Mouse (Mus musculus): ENCODE results near the gene Ptchd3. TPM values are rescaled to one million over a fixed set of nuclear protein-coding genes. Genes with fewer than 3 reads are reported as not detected.

The Ptchd3 gene
- not detected in 2 replicates for polyA plus RNA-seq (2014; fragmentation: Nextera tagmentation; extraction: Ambion mirVana)

- ATAC-seq (ENCODE audit: insufficient read depth, low FRiP score, low TSS enrichment): no peak
- WGBS: 65% methylated on average over 18 of the region's 18 CpGs
- H3K4me3 ChIP-seq (ENCODE audit: low read depth, low read length): no peak within 1 kb of the TSS
- H3K36me3 ChIP-seq (ENCODE audit: control insufficient read depth, insufficient read depth, low read length): no peaks in the 10 kb centered on the region
- no peaks in the 10 kb centered on the region for H3K27me3 ChIP-seq (ENCODE audit: control insufficient read depth, insufficient read depth, low read length)
- no peaks in the 10 kb centered on the region for H3K4me1 ChIP-seq (ENCODE audit: control insufficient read depth, insufficient read depth, low read length)
- H3K9ac ChIP-seq (ENCODE audit: low read length): no peak within 1 kb of the TSS
- H3K9me3 ChIP-seq (ENCODE audit: control insufficient read depth, low read length): no peaks in the 10 kb centered on the region
- no peak within 1 kb of the TSS for H3K4me2 ChIP-seq (ENCODE audit: low read depth)
- no peak for DNase-seq (ENCODE audit: low spot score)
- no peak within 1 kb of the TSS for H3K27ac ChIP-seq (ENCODE audit: low read depth, low read length)
These were observed at the start of gene Ptchd3 for GRCm38 (mm10) chr11:121829947-121830346. Gene Ptchd3 (plus strand): TSS chr11:121830247.

- Histone ChIP-seq H3K4me3 (ENCODE audit: low read depth, low read length) (no peak overlapping the region), H3K4me2 (ENCODE audit: low read depth) (no peak overlapping the region)
These were observed 48.2 kb upstream of the Ptchd3 start for GRCm38 (mm10) chr11:121781831-121782230.

GRCm38 (mm10) chr11:121787456-121787855 is 42.6 kb upstream of the Ptchd3 start:
- no peak for ATAC-seq (ENCODE audit: insufficient read depth, low FRiP score, low TSS enrichment)
- no peak overlapping the region for H3K27ac ChIP-seq (ENCODE audit: low read depth, low read length)

More at GRCm38 (mm10) chr11:121781831-121782230, 48.2 kb upstream of the Ptchd3 start:
- no peaks in the 10 kb centered on the region for H3K9me3 ChIP-seq (ENCODE audit: control insufficient read depth, low read length)
- DNase-seq (ENCODE audit: low spot score) (no peak), ATAC-seq (ENCODE audit: insufficient read depth, low FRiP score, low TSS enrichment) (no peak)
- H3K27ac ChIP-seq (ENCODE audit: low read depth, low read length): no peak overlapping the region
- WGBS: 94% methylated on average over 1 of the region's 1 CpGs
- H3K36me3 ChIP-seq (ENCODE audit: control insufficient read depth, insufficient read depth, low read length): no peaks in the 10 kb centered on the region
- H3K4me1 ChIP-seq (ENCODE audit: control insufficient read depth, insufficient read depth, low read length): no peaks in the 10 kb centered on the region
- H3K9ac ChIP-seq (ENCODE audit: low read length): no peak overlapping the region
- no peaks in the 10 kb centered on the region for H3K27me3 ChIP-seq (ENCODE audit: control insufficient read depth, insufficient read depth, low read length)

GRCm38 (mm10) chr11:121789566-121789965 is 40.5 kb upstream of the Ptchd3 start:
- H3K27ac ChIP-seq (ENCODE audit: low read depth, low read length): no peak overlapping the region
- no peaks in the 10 kb centered on the region for H3K27me3 ChIP-seq (ENCODE audit: control insufficient read depth, insufficient read depth, low read length)
- DNase-seq (ENCODE audit: low spot score) (no peak), ATAC-seq (ENCODE audit: insufficient read depth, low FRiP score, low TSS enrichment) (no peak)
- 84% methylated on average over 3 of the region's 3 CpGs for WGBS
- H3K9ac ChIP-seq (ENCODE audit: low read length): no peak overlapping the region
- no peak overlapping the region for H3K4me2 ChIP-seq (ENCODE audit: low read depth)
- H3K36me3 ChIP-seq (ENCODE audit: control insufficient read depth, insufficient read depth, low read length): no peaks in the 10 kb centered on the region
- H3K9me3 ChIP-seq (ENCODE audit: control insufficient read depth, low read length): no peaks in the 10 kb centered on the region
- no peak overlapping the region for H3K4me3 ChIP-seq (ENCODE audit: low read depth, low read length)
- no peaks in the 10 kb centered on the region for H3K4me1 ChIP-seq (ENCODE audit: control insufficient read depth, insufficient read depth, low read length)

More at GRCm38 (mm10) chr11:121787456-121787855, 42.6 kb upstream of the Ptchd3 start:
- Histone ChIP-seq H3K4me2 (ENCODE audit: low read depth) (no peak overlapping the region), H3K9ac (ENCODE audit: low read length) (no peak overlapping the region), H3K27me3 (ENCODE audit: control insufficient read depth, insufficient read depth, low read length) (no peaks in the 10 kb centered on the region), H3K4me3 (ENCODE audit: low read depth, low read length) (no peak overlapping the region), H3K9me3 (ENCODE audit: control insufficient read depth, low read length) (no peaks in the 10 kb centered on the region), H3K4me1 (ENCODE audit: control insufficient read depth, insufficient read depth, low read length) (no peaks in the 10 kb centered on the region), H3K36me3 (ENCODE audit: control insufficient read depth, insufficient read depth, low read length) (no peaks in the 10 kb centered on the region)
- DNase-seq (ENCODE audit: low spot score): no peak

GRCm38 (mm10) chr11:121790671-121791094 is 39.4 kb upstream of the Ptchd3 start:
- Histone ChIP-seq H3K9ac (ENCODE audit: low read length) (no peak overlapping the region), H3K4me2 (ENCODE audit: low read depth) (no peak overlapping the region), H3K27me3 (ENCODE audit: control insufficient read depth, insufficient read depth, low read length) (no peaks in the 10 kb centered on the region), H3K4me3 (ENCODE audit: low read depth, low read length) (no peak overlapping the region), H3K27ac (ENCODE audit: low read depth, low read length) (no peak overlapping the region), H3K9me3 (ENCODE audit: control insufficient read depth, low read length) (no peaks in the 10 kb centered on the region), H3K4me1 (ENCODE audit: control insufficient read depth, insufficient read depth, low read length) (no peaks in the 10 kb centered on the region), H3K36me3 (ENCODE audit: control insufficient read depth, insufficient read depth, low read length) (no peaks in the 10 kb centered on the region)
- 97% methylated on average over 2 of the region's 2 CpGs for WGBS
- DNase-seq (ENCODE audit: low spot score): no peak
- no peak for ATAC-seq (ENCODE audit: insufficient read depth, low FRiP score, low TSS enrichment)

- H3K9ac ChIP-seq (ENCODE audit: low read length): no peak overlapping the region
- H3K9me3 ChIP-seq (ENCODE audit: control insufficient read depth, low read length): no peaks in the 10 kb centered on the region
- H3K4me3 ChIP-seq (ENCODE audit: low read depth, low read length): no peak overlapping the region
- DNase-seq (ENCODE audit: low spot score) (no peak), ATAC-seq (ENCODE audit: insufficient read depth, low FRiP score, low TSS enrichment) (no peak)
- H3K27me3 ChIP-seq (ENCODE audit: control insufficient read depth, insufficient read depth, low read length): no peaks in the 10 kb centered on the region
- no peak overlapping the region for H3K4me2 ChIP-seq (ENCODE audit: low read depth)
- H3K27ac ChIP-seq (ENCODE audit: low read depth, low read length): no peak overlapping the region
- no peaks in the 10 kb centered on the region for H3K36me3 ChIP-seq (ENCODE audit: control insufficient read depth, insufficient read depth, low read length)
- H3K4me1 ChIP-seq (ENCODE audit: control insufficient read depth, insufficient read depth, low read length): no peaks in the 10 kb centered on the region
- WGBS: 86% methylated on average over 3 of the region's 3 CpGs
These were observed 38.6 kb upstream of the Ptchd3 start for GRCm38 (mm10) chr11:121791446-121791845.

GRCm38 (mm10) chr11:121791991-121792390 is 38.1 kb upstream of the Ptchd3 start:
- H3K9me3 ChIP-seq (ENCODE audit: control insufficient read depth, low read length): no peaks in the 10 kb centered on the region
- no peak overlapping the region for H3K9ac ChIP-seq (ENCODE audit: low read length)
- H3K27me3 ChIP-seq (ENCODE audit: control insufficient read depth, insufficient read depth, low read length): no peaks in the 10 kb centered on the region
- WGBS: 74% methylated on average over 1 of the region's 1 CpGs
- H3K4me1 ChIP-seq (ENCODE audit: control insufficient read depth, insufficient read depth, low read length): no peaks in the 10 kb centered on the region
- DNase-seq (ENCODE audit: low spot score) (no peak), ATAC-seq (ENCODE audit: insufficient read depth, low FRiP score, low TSS enrichment) (no peak)
- no peak overlapping the region for H3K4me2 ChIP-seq (ENCODE audit: low read depth)
- no peaks in the 10 kb centered on the region for H3K36me3 ChIP-seq (ENCODE audit: control insufficient read depth, insufficient read depth, low read length)
- no peak overlapping the region for H3K27ac ChIP-seq (ENCODE audit: low read depth, low read length)
- no peak overlapping the region for H3K4me3 ChIP-seq (ENCODE audit: low read depth, low read length)

- DNase-seq (ENCODE audit: low spot score) (no peak), ATAC-seq (ENCODE audit: insufficient read depth, low FRiP score, low TSS enrichment) (no peak)
- no peaks in the 10 kb centered on the region for H3K36me3 ChIP-seq (ENCODE audit: control insufficient read depth, insufficient read depth, low read length)
- H3K27ac ChIP-seq (ENCODE audit: low read depth, low read length): no peak overlapping the region
- 90% methylated on average over 3 of the region's 3 CpGs for WGBS
- H3K4me3 ChIP-seq (ENCODE audit: low read depth, low read length): no peak overlapping the region
- H3K9me3 ChIP-seq (ENCODE audit: control insufficient read depth, low read length): no peaks in the 10 kb centered on the region
- no peak overlapping the region for H3K9ac ChIP-seq (ENCODE audit: low read length)
- no peaks in the 10 kb centered on the region for H3K27me3 ChIP-seq (ENCODE audit: control insufficient read depth, insufficient read depth, low read length)
- H3K4me1 ChIP-seq (ENCODE audit: control insufficient read depth, insufficient read depth, low read length): no peaks in the 10 kb centered on the region
- no peak overlapping the region for H3K4me2 ChIP-seq (ENCODE audit: low read depth)
These were observed 36.5 kb upstream of the Ptchd3 start for GRCm38 (mm10) chr11:121793530-121793929.

- Histone ChIP-seq H3K4me1 (ENCODE audit: control insufficient read depth, insufficient read depth, low read length) (no peaks in the 10 kb centered on the region), H3K4me2 (ENCODE audit: low read depth) (no peak overlapping the region), H3K27me3 (ENCODE audit: control insufficient read depth, insufficient read depth, low read length) (no peaks in the 10 kb centered on the region), H3K36me3 (ENCODE audit: control insufficient read depth, insufficient read depth, low read length) (no peaks in the 10 kb centered on the region), H3K4me3 (ENCODE audit: low read depth, low read length) (no peak overlapping the region), H3K9me3 (ENCODE audit: control insufficient read depth, low read length) (no peaks in the 10 kb centered on the region), H3K9ac (ENCODE audit: low read length) (no peak overlapping the region), H3K27ac (ENCODE audit: low read depth, low read length) (no peak overlapping the region)
- WGBS: 87% methylated on average over 3 of the region's 3 CpGs
- ATAC-seq (ENCODE audit: insufficient read depth, low FRiP score, low TSS enrichment) (no peak), DNase-seq (ENCODE audit: low spot score) (no peak)
These were observed 35.9 kb upstream of the Ptchd3 start for GRCm38 (mm10) chr11:121794186-121794585.

Measured in neural tube, embryonic 11.5 days (tissue).